21 mouse cellular contexts compared by ENCODE assay signal in the genomic region with DNA sequence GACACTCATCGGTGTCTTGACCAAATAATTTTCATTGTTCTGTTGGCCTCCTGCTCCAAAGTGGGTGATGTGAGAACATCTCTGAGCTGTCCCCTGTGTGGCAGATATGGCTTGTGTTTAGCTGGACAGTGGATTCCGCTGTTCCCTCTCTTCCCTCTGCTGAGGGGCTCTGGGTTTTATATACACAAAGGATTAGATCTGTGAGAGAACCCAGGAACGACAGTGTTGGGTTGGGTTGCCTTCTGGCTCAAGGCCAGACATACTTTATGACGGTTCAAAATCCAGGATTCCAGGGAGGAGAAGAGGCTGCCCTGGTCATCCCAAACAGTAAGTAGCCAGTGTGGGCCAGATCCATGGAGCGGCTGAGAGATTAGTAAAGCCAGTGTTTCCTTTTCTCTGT.
"Had no signal": no experiment of that assay in that cellular context is flagged by ENCODE, and none has a peak within 500 bp of the region (broad histone marks: within the 10 kb centered on the region; RNA-seq: fewer than 3 reads in every experiment).

No protein-coding gene starts in this region.

- H3K27ac ChIP-seq: intestine, embryonic 15.5 days; kidney, embryonic 15.5 days; left cerebral cortex, adult 2 months; limb, embryonic 12.5 days; limb, embryonic 15.5 days; liver, embryonic 14.5 days; macrophage; midbrain, embryonic 15.5 days; neural tube, embryonic 13.5 days had no signal

- H3K4me2 ChIP-seq: intestine, embryonic 15.5 days; kidney, embryonic 15.5 days; limb, embryonic 12.5 days; limb, embryonic 15.5 days; liver, embryonic 11.5 days; lung, embryonic 14.5 days; midbrain, embryonic 15.5 days; neural tube, embryonic 13.5 days had no signal

- ATAC-seq: intestine, embryonic 15.5 days; liver, postnatal 0 days; lung, postnatal 0 days; midbrain, embryonic 15.5 days had no signal

- H3K9ac ChIP-seq: intestine, embryonic 15.5 days; kidney, embryonic 15.5 days; limb, embryonic 12.5 days; limb, embryonic 15.5 days; liver, embryonic 14.5 days; liver, postnatal 0 days; lung, embryonic 14.5 days; midbrain, embryonic 15.5 days; neural tube, embryonic 13.5 days had no signal

- H3K9me3 ChIP-seq: intestine, embryonic 15.5 days; kidney, embryonic 15.5 days; limb, embryonic 15.5 days; midbrain, embryonic 15.5 days; neural tube, embryonic 13.5 days had no signal

- H3K36me3 ChIP-seq: intestine, embryonic 15.5 days; midbrain, embryonic 15.5 days; neural tube, embryonic 13.5 days had no signal

- H3K27me3 ChIP-seq: intestine, embryonic 15.5 days; kidney, embryonic 15.5 days; limb, embryonic 12.5 days; limb, embryonic 15.5 days; midbrain, embryonic 15.5 days; neural tube, embryonic 13.5 days had no signal

- DNase-seq: kidney, adult 11 months; kidney, postnatal 10 days; kidney, postnatal 4 days; layer of hippocampus, postnatal 36 days; left cerebral cortex, postnatal 4 days; liver, postnatal 0 days; lung, embryonic 14.5 days; right cerebral cortex, postnatal 25 days; thymus, postnatal 25 days had no signal

- H3K4me3 ChIP-seq: intestine, embryonic 15.5 days; kidney, embryonic 15.5 days; left cerebral cortex, adult 2 months; limb, embryonic 12.5 days; limb, embryonic 15.5 days; midbrain, embryonic 15.5 days; myocyte; neural tube, embryonic 13.5 days had no signal
